Mouse (Mus musculus) liver, embryonic 14.5 days (tissue): ENCODE results near the gene Cby3.

Source experiments
- CTCF ChIP-seq: IDR thresholded peaks from 2 replicates; pipeline ENCODE4 v1.5.1; 2016; ENCODE audit warnings: antibody characterized with exemption, low read depth, control low read depth
- EP300 ChIP-seq: IDR thresholded peaks from 2 replicates; pipeline ENCODE4 v1.6.1; 2016; ENCODE audit warnings: antibody characterized with exemption, low read depth

- TF ChIP-seq CTCF (no peak), EP300 (no peak)
Measured at GRCm38 (mm10) chr11:50402481-50402880, 48.2 kb downstream of the Cby3 start.
